Mouse (Mus musculus) heart, adult 11 months (tissue): ENCODE measurements around the gene Olfr92.

ENCODE experiments used
- DNase-seq: peaks from one replicate; pipeline ENCODE4 v3.0.0; 2022

The Olfr92 gene

DNA sequence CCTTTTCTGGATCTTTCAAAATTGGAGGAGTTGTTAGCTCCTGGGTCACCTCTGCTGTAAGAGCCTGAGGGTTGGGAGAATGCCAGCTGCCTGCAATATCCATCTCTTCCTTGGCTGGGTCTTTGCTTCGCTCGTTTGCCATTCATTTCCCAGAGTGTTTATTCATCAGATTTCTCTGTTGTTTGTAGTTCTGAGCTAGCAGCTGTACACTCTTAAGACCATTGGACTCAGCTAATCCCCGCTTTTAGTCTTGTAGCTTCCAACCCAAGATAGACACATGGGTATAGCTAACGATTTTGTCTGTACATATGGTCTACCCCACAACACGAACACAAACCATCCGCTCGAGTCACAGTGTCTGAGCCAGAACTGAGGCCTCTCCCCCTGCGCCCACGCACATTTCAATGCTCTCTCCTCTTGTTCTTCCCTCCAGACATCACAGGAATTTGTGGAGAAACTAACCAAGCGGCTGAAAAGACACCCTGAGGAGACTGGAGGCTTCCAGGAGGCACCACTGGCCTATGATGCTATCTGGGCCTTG lies 57.7 kb downstream of the Olfr92 start:
- DNase-seq: no peak

DNA sequence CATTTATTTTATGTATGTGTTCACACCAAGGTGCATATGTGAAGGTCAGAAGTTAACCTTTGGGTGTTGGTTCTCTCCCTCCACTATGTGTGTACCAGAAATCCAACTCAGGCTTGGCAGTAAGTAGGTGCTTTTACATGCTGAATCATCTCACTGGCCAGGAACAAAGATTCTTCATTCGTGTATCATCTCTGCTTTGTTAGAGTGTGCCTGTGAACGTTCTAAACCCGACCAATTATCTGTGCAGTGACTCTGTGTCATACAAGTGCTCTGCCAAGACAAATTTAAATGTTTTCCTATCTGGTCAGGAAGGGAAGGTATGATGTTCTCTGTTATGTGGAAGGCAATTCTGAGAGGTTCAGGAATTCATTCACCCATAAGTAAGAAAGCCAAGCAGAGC lies 58.5 kb downstream of the Olfr92 start:
- DNase-seq: no peak
